ENCODE assay signal across 8 mouse cellular contexts in genomic region chr10:80141243-80141642, GRCm38 (mm10). TPM values are rescaled to one million over a fixed set of nuclear protein-coding genes. Genes with fewer than 3 reads are reported as not detected.
DNase-seq lines count a peak whose midpoint lies in the region; ATAC-seq lines count a peak whose summit lies in the region.

No protein-coding gene starts in this region.

- peak overlapping the region; percentile 72 for H3K4me2 ChIP-seq in intestine, embryonic 16.5 days (ENCODE audit: low read depth, low read length)

- peaks cover 15% of the 10 kb centered on the region; the same call in 1 of the 2 replicates for H3K36me3 ChIP-seq in intestine, embryonic 16.5 days (ENCODE audit: control insufficient read depth, insufficient read depth, low read length)
- H3K36me3 ChIP-seq in midbrain, embryonic 10.5 days, result peaks cover 37% of the 10 kb centered on the region

- peak; percentile 66 for ATAC-seq in intestine, embryonic 16.5 days

- peak overlapping the region; percentile 67 for H3K4me3 ChIP-seq in intestine, embryonic 16.5 days (ENCODE audit: low read length)
- peak overlapping the region; percentile 84 for H3K4me3 ChIP-seq in midbrain, embryonic 10.5 days

- under 1% methylated on average over 29 of the region's 29 CpGs for whole genome bisulfite sequencing in intestine, embryonic 16.5 days
- under 1% methylated on average over 29 of the region's 29 CpGs for WGBS in midbrain, embryonic 10.5 days

- peak; percentile 97 for DNase-seq in adrenal gland, adult 8-10 months
- DNase-seq in embryo, embryonic 11.5 days (ENCODE audit: low read depth, low spot score), result peak; percentile 89
- peak; percentile 87 to 91 for DNase-seq in gastrocnemius, postnatal 36 days
- peak; percentile 98 to 99 for DNase-seq in left cerebral cortex, postnatal 36 days (ENCODE audit: low spot score in 2 of 2)
- DNase-seq in midbrain, embryonic 10.5 days (ENCODE audit: low spot score), result peak; percentile 93
- DNase-seq in right cerebral cortex, postnatal 36 days (ENCODE audit: low spot score in 2 of 2), result peak; percentile 97 to 98
- peak; percentile 94 for DNase-seq in urinary bladder, postnatal 4 days (ENCODE audit: low spot score in 2 of 2)

- H3K27ac ChIP-seq in intestine, embryonic 16.5 days (ENCODE audit: low read length), result peak overlapping the region; percentile 80
- peak overlapping the region; percentile 92 for H3K27ac ChIP-seq in midbrain, embryonic 10.5 days (replicated peaks)

- intact Hi-C loops in gastrocnemius, postnatal 36 days (cut with DNase I), result no loop called here
- intact Hi-C loops in left cerebral cortex, postnatal 36 days (cut with DNase I), result no loop called here

- no peaks in the 10 kb centered on the region for H3K9me3 ChIP-seq in intestine, embryonic 16.5 days (ENCODE audit: control insufficient read depth, low read length)
- no peaks in the 10 kb centered on the region for H3K9me3 ChIP-seq in midbrain, embryonic 10.5 days (replicated peaks)

- H3K4me1 ChIP-seq in intestine, embryonic 16.5 days (ENCODE audit: control insufficient read depth, insufficient read depth, low read length), result peaks cover 68% of the 10 kb centered on the region
- H3K4me1 ChIP-seq in midbrain, embryonic 10.5 days, result peaks cover 94% of the 10 kb centered on the region

- H3K9ac ChIP-seq in intestine, embryonic 16.5 days (ENCODE audit: low read depth, low read length), result peak overlapping the region; percentile 67

- H3K27me3 ChIP-seq in intestine, embryonic 16.5 days (replicated peaks; ENCODE audit: control insufficient read depth, insufficient read depth, low read length), result peaks cover 12% of the 10 kb centered on the region; the same call in 1 of the 2 replicates
- peaks cover 38% of the 10 kb centered on the region for H3K27me3 ChIP-seq in midbrain, embryonic 10.5 days (ENCODE audit: low read depth, poor library complexity, severe bottlenecking)

RNA-seq across cellular contexts. Expression of gene Cbarp, which starts 0.6 kb away (rescaled TPM):
- total RNA-seq in adrenal gland, adult 8-10 months (2022), result 10 to 100 TPM; 58.4 to 92.4 (median 81.9) TPM
- 1 to 10 TPM; 1.4 to 2.1 TPM for total RNA-seq in gastrocnemius, postnatal 36 days (2021)
- polyA plus RNA-seq in intestine, embryonic 16.5 days (2015; fragmentation: Nextera tagmentation; extraction: Ambion mirVana), result 5.1 TPM in 2 replicates
- 100 to 1,000 TPM; 431 to 463 TPM for total RNA-seq in left cerebral cortex, postnatal 36 days (2021)
- 7.8 and 9.3 TPM in 2 replicates for polyA plus RNA-seq in midbrain, embryonic 10.5 days (2016; fragmentation: Nextera tagmentation; extraction: Ambion mirVana)

RNA-seq across cellular contexts. Expression of gene Atp5d, which starts 2.8 kb away (rescaled TPM):
- 100 to 1,000 TPM; 380 to 452 (median 425) TPM for total RNA-seq in adrenal gland, adult 8-10 months (2022)
- total RNA-seq in gastrocnemius, postnatal 36 days (2021), result 100 to 1,000 TPM; 600 to 616 TPM
- polyA plus RNA-seq in intestine, embryonic 16.5 days (2015; fragmentation: Nextera tagmentation; extraction: Ambion mirVana), result 846 and 854 TPM in 2 replicates
- 100 to 1,000 TPM; 334 to 384 TPM for total RNA-seq in left cerebral cortex, postnatal 36 days (2021)
- 463 and 481 TPM in 2 replicates for polyA plus RNA-seq in midbrain, embryonic 10.5 days (2016; fragmentation: Nextera tagmentation; extraction: Ambion mirVana)

RNA-seq across cellular contexts. Expression of gene Midn, which starts 6.8 kb away (rescaled TPM):
- total RNA-seq in adrenal gland, adult 8-10 months (2022), result 100 to 1,000 TPM in 1 of 4 experiments, 10 to 100 TPM in 3; 56.4 to 145 (median 90.1) TPM
- total RNA-seq in gastrocnemius, postnatal 36 days (2021), result 10 to 100 TPM; 37.6 to 49.3 TPM
- 8.8 and 10.3 TPM in 2 replicates for polyA plus RNA-seq in intestine, embryonic 16.5 days (2015; fragmentation: Nextera tagmentation; extraction: Ambion mirVana)
- total RNA-seq in left cerebral cortex, postnatal 36 days (2021), result 10 to 100 TPM; 76.2 to 78.8 TPM
- polyA plus RNA-seq in midbrain, embryonic 10.5 days (2016; fragmentation: Nextera tagmentation; extraction: Ambion mirVana), result 17.8 and 19.7 TPM in 2 replicates

RNA-seq across cellular contexts. Expression of gene Cirbp, which starts 24.5 kb away (rescaled TPM):
- 100 to 1,000 TPM in 3 of 4 experiments, 10 to 100 TPM in 1; 44.2 to 234 (median 162) TPM for total RNA-seq in adrenal gland, adult 8-10 months (2022)
- total RNA-seq in gastrocnemius, postnatal 36 days (2021), result 10 to 100 TPM; 22.6 to 28.3 TPM
- 53.2 and 62.6 TPM in 2 replicates for polyA plus RNA-seq in intestine, embryonic 16.5 days (2015; fragmentation: Nextera tagmentation; extraction: Ambion mirVana)
- 10 to 100 TPM; 94.7 to 96.7 TPM for total RNA-seq in left cerebral cortex, postnatal 36 days (2021)
- polyA plus RNA-seq in midbrain, embryonic 10.5 days (2016; fragmentation: Nextera tagmentation; extraction: Ambion mirVana), result 91.8 and 135 TPM in 2 replicates

RNA-seq across cellular contexts. Expression of gene Stk11, which starts 25.6 kb away (rescaled TPM):
- total RNA-seq in adrenal gland, adult 8-10 months (2022), result 100 to 1,000 TPM; 127 to 146 (median 143) TPM
- total RNA-seq in gastrocnemius, postnatal 36 days (2021), result 100 to 1,000 TPM; 120 to 135 TPM
- polyA plus RNA-seq in intestine, embryonic 16.5 days (2015; fragmentation: Nextera tagmentation; extraction: Ambion mirVana), result 13.8 and 15.7 TPM in 2 replicates
- 100 to 1,000 TPM in 1 of 2 experiments, 10 to 100 TPM in 1; 94.4 to 100 TPM for total RNA-seq in left cerebral cortex, postnatal 36 days (2021)
- polyA plus RNA-seq in midbrain, embryonic 10.5 days (2016; fragmentation: Nextera tagmentation; extraction: Ambion mirVana), result 18.0 and 19.7 TPM in 2 replicates

Comparison
In these comparisons a context has a peak if more than half of its experiments do, and no peak if none do; other contexts are left out.
1. Peak in every context shown above with its lines: DNase-seq, ATAC-seq, H3K4me3 ChIP-seq and H3K27ac ChIP-seq.
2. RNA of gene Cbarp, which starts 0.6 kb away (total RNA-seq): 431 to 463 TPM in left cerebral cortex, postnatal 36 days and 58.4 to 92.4 TPM in adrenal gland, adult 8-10 months; 1.4 to 2.1 TPM in gastrocnemius, postnatal 36 days; every median in the first group is over 10 times any median in the second.